Mouse (Mus musculus) adrenal gland, postnatal 14 days (tissue): ENCODE measurements around the gene Chrnb2. TPM values are rescaled to one million over a fixed set of nuclear protein-coding genes. Genes with fewer than 3 reads are reported as not detected.

Experiments
- DNase-seq: peaks from one replicate; pipeline ENCODE4 v3.0.0; 2021; ENCODE audit warnings: mixed read lengths
- total RNA-seq: library from RNA; stranded (reverse); gene quantifications from 2 replicates; pipeline ENCODE4 v1.2.3, GENCODE M21; 2021

Chrnb2 gene
- total RNA-seq, 1 experiment from 2014 or later, result 3.6 TPM

DNA sequence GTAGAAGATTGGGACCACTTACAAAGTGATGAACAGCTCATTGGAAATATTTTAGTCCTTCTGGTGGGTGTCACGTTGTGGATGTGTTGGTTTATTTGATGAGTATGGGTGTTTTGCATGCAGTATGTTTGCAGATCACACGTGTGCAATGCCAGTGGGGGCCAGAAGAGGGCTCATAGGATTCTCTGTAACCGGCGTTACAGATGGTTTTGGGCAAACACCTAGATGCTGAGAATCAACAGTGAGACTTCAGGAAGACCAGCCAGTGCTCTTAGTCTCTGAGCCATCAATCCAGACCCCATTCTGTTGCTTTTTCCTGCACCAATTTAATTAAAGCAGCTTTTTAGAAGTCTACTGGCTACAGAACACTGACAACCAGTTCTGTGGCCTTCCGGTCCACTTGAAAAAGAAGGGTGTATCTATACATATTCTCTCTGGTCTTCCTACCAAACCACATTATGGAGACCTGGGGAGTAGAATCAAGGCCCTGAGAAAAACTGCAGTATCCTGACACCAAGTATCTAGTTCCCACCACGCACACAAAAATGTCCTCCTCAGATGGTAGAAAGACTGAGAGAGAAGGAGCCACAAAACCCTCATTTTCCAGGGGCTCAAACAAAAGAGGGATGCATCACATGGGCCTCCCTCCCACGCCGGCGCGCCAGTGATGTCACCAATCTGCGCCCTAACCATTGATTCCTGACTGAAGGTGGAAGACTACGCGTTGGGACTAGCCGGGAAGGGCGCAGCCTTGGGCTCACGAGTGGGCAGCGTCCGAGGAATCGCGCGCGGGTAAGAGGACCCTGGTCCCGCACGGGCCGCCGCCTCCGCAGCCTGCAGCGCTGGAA is 49.8 kb downstream of the Chrnb2 start, which contains the start of gene Adar:
TSS of gene Adar (plus strand) at position 664 of the 848 bp plus-strand sequence.
- DNase-seq, result peak; percentile 91

- DNase-seq, result no peak
Observed at GRCm38 (mm10) chr3:89704064-89704463, 60.4 kb downstream of the Chrnb2 start.

DNA sequence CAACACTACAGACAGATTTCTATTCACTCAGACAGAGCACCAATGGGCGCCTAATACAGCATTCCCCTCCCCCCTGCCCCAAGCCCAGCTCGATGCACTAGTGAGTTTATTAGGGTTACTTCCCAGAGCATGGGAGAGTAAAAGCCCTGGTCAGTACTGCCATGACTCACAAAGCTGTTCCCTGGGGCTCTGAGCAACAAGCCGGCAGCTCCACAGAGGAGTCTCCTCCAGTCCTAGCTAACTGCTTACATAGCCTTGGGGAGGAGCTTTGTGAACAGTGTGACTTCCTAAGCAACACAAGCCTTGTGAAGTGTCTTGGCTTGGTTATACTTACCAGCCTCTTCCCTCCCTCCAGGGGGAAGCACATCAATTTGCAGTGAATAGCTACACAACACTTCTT is 60.8 kb downstream of the Chrnb2 start:
- DNase-seq, result no peak

DNA sequence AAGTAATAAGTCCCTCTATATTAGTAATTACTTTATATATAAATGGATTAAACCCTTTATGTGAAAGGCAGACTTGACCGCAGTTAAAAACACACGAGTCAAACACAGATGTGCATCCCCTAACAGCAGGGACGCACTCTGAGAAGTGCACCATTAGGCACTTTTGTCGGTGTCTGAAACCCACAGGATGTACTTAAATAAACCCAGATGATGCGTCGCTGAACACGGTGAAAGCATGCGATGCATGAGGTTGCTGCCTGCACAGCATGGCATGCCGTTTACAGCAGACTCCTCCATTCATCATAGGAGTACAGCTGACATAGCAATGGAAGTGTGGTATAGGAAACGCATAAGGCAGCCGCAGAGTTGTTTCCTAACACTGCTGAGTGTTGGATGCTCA is 64.0 kb downstream of the Chrnb2 start:
- DNase-seq, result no peak

DNA sequence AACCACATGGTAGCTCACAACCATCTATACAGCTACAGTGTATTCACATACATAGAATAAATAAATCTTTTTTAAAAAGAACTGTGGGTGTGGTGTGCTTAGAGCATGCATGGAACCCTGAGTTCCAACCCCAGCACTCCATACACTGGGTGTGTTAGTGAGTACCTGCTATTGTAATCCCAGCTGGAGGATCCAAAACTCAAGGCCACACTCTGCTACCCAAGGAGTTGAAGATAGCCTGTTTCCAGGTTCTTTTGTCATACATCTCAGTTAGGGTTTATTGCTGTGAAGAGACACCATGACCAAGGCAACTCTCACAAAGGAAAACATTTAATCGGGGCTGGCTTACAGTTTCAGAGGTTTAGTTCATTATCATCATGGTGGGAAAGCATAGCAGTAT is 65.5 kb downstream of the Chrnb2 start:
- DNase-seq, result no peak

Other genes starting within 250 kb of the Chrnb2 start
- 5.3 and 5.7 TPM in 2 replicates for gene Kcnn3, start 244.5 kb downstream of the Chrnb2 start, total RNA-seq
- gene Adar, start 49.6 kb downstream of the Chrnb2 start, total RNA-seq, result 20.8 and 28.2 TPM in 2 replicates
- 57.2 and 65.2 TPM in 2 replicates for gene Ube2q1, start 9.0 kb upstream of the Chrnb2 start, total RNA-seq
- gene She, start 66.7 kb upstream of the Chrnb2 start, total RNA-seq, result 11.7 and 14.1 TPM in 2 replicates
- 11.3 and 11.5 TPM in 2 replicates for gene Il6ra, start 148.6 kb upstream of the Chrnb2 start, total RNA-seq
- 33.7 and 46.4 TPM in 2 replicates for gene Atp8b2, start 198.9 kb upstream of the Chrnb2 start, total RNA-seq
- gene Hax1, start 234.1 kb upstream of the Chrnb2 start, total RNA-seq, result 100 and 124 TPM in 2 replicates